8 mouse cellular contexts compared by ENCODE assay signal in the genomic region with DNA sequence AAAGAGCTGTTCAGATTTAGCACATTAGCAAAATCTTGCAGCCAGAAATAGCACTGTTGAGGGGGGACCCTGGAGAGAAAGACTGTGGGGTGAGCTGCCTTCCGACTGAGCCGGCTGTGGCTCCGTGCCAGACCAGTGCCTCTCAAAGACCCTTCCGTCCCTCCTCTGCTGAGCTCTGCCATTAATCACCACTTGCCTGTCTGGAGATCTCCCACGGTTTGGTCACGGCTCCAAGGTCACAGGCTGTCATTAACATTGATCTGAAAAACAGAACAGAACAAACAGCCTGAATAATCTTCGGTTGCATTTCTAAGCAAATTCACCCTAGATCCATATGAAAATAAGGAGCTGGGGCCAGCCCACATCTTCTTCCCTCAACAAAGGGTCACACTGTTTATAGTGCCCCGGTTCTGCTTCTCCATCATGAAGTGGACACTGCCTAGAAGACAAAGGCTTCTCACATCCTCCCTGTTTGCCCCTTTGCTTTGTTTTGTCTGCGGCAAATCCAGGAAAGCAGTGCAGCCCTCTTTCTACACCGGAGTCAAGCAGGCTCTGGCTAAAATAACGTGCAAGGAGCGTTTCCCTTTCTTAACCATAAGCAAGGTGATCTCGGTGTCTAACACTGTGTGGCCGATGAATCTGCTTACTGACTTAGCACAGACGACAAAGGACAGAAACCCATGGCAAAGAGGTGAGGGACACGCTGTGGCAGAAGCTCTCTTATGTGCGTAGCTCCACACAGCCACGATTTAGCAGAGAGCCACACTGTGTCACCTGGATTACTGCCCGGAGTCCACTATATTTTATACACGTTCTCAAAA. TPM values are rescaled to one million over a fixed set of nuclear protein-coding genes. Genes with fewer than 3 reads are reported as not detected.
DNase-seq lines count a peak whose midpoint lies in the region; ATAC-seq lines count a peak whose summit lies in the region.

No protein-coding gene starts in this region.

- H3K27ac ChIP-seq in liver, embryonic 16.5 days (ENCODE audit: low read length), result no peak overlapping the region
- no peak overlapping the region for H3K27ac ChIP-seq in liver, embryonic 11.5 days (ENCODE audit: low read depth, low read length)
- peak overlapping the region; percentile 89 for H3K27ac ChIP-seq in midbrain, embryonic 15.5 days

- H3K9me3 ChIP-seq in liver, embryonic 16.5 days (replicated peaks; ENCODE audit: control insufficient read depth, low read length), result no peaks in the 10 kb centered on the region
- H3K9me3 ChIP-seq in liver, embryonic 11.5 days (ENCODE audit: control insufficient read depth, low read length), result no peaks in the 10 kb centered on the region
- H3K9me3 ChIP-seq in midbrain, embryonic 15.5 days, result no peaks in the 10 kb centered on the region

- H3K4me2 ChIP-seq in liver, embryonic 16.5 days (ENCODE audit: low read depth, low read length), result peak overlapping the region; percentile 9; the same call in 1 of the 2 replicates
- no peak overlapping the region for H3K4me2 ChIP-seq in liver, embryonic 11.5 days
- H3K4me2 ChIP-seq in midbrain, embryonic 15.5 days, result peak overlapping the region; percentile 40

- DNase-seq in liver, embryonic 11.5 days (ENCODE audit: low spot score), result no peak
- DNase-seq in cerebellum, postnatal 10 days, result peak; percentile 85 to 89
- DNase-seq in frontal cortex, postnatal 10 days (ENCODE audit: low spot score in 2 of 2), result peak; percentile 24 to 44
- DNase-seq in kidney, postnatal 4 days, result peak; percentile 72 to 82
- no peak for DNase-seq in thymus, postnatal 4 days
- no peak for DNase-seq in adipocyte (ENCODE audit: low spot score)

- H3K9ac ChIP-seq in liver, embryonic 16.5 days (ENCODE audit: low read depth, low read length), result no peak overlapping the region
- no peak overlapping the region for H3K9ac ChIP-seq in liver, embryonic 11.5 days (ENCODE audit: low read depth, low read length)
- H3K9ac ChIP-seq in midbrain, embryonic 15.5 days, result peak overlapping the region; percentile 38

- WGBS in liver, embryonic 16.5 days (ENCODE audit: insufficient replicate concordance), result 31% methylated on average over 20 of the region's 20 CpGs
- WGBS in liver, embryonic 11.5 days, result 54% methylated on average over 20 of the region's 20 CpGs
- 8% methylated on average over 20 of the region's 20 CpGs for WGBS in midbrain, embryonic 15.5 days

- H3K4me1 ChIP-seq in liver, embryonic 16.5 days (ENCODE audit: control insufficient read depth, low read depth, low read length), result no peaks in the 10 kb centered on the region
- no peaks in the 10 kb centered on the region; the same call in 1 of the 2 replicates for H3K4me1 ChIP-seq in liver, embryonic 11.5 days (replicated peaks; ENCODE audit: control insufficient read depth, insufficient read depth, low read length)
- peaks cover 21% of the 10 kb centered on the region for H3K4me1 ChIP-seq in midbrain, embryonic 15.5 days

- no peaks in the 10 kb centered on the region for H3K27me3 ChIP-seq in liver, embryonic 16.5 days (ENCODE audit: control insufficient read depth, insufficient read depth, low read depth, low read length)
- no peaks in the 10 kb centered on the region for H3K27me3 ChIP-seq in liver, embryonic 11.5 days (replicated peaks; ENCODE audit: control insufficient read depth, insufficient read depth, low read length)
- H3K27me3 ChIP-seq in midbrain, embryonic 15.5 days (replicated peaks), result no peaks in the 10 kb centered on the region

- H3K4me3 ChIP-seq in liver, embryonic 16.5 days (ENCODE audit: low read depth, low read length), result no peak overlapping the region
- H3K4me3 ChIP-seq in liver, embryonic 11.5 days (ENCODE audit: low read depth, low read length), result no peak overlapping the region
- no peak overlapping the region for H3K4me3 ChIP-seq in midbrain, embryonic 15.5 days

- no peak for ATAC-seq in liver, embryonic 16.5 days (ENCODE audit: low read depth)
- no peak for ATAC-seq in liver, embryonic 11.5 days (replicated peaks; ENCODE audit: low FRiP score)
- ATAC-seq in midbrain, embryonic 15.5 days (replicated peaks), result peak; percentile 84

- no peaks in the 10 kb centered on the region for H3K36me3 ChIP-seq in liver, embryonic 16.5 days (ENCODE audit: control insufficient read depth, insufficient read depth)
- H3K36me3 ChIP-seq in liver, embryonic 11.5 days (ENCODE audit: control insufficient read depth, insufficient read depth, low read length), result no peaks in the 10 kb centered on the region
- H3K36me3 ChIP-seq in midbrain, embryonic 15.5 days (replicated peaks), result no peaks in the 10 kb centered on the region

RNA-seq across cellular contexts. Expression of gene Ttc30a1, which starts 47.5 kb away (rescaled TPM):
- 0.68 and 1.2 TPM in 2 replicates for polyA plus RNA-seq in liver, embryonic 16.5 days (2015; fragmentation: Nextera tagmentation; extraction: Ambion mirVana)
- 4.8 and 5.4 TPM in 2 replicates for polyA plus RNA-seq in liver, embryonic 11.5 days (2014; fragmentation: Nextera tagmentation; extraction: Ambion mirVana)
- 8.3 and 9.2 TPM in 2 replicates for polyA plus RNA-seq in midbrain, embryonic 15.5 days (2015; fragmentation: Nextera tagmentation; extraction: Ambion mirVana)

RNA-seq across cellular contexts. Expression of gene Ttc30a2, which starts 51.3 kb away (rescaled TPM):
- 0.08 and 0.13 TPM in 2 replicates for polyA plus RNA-seq in liver, embryonic 16.5 days (2015; fragmentation: Nextera tagmentation; extraction: Ambion mirVana)
- 0.34 and 0.36 TPM in 2 replicates for polyA plus RNA-seq in liver, embryonic 11.5 days (2014; fragmentation: Nextera tagmentation; extraction: Ambion mirVana)
- 0.68 and 0.75 TPM in 2 replicates for polyA plus RNA-seq in midbrain, embryonic 15.5 days (2015; fragmentation: Nextera tagmentation; extraction: Ambion mirVana)

Comparison
In these comparisons a context has a peak if more than half of its experiments do, and no peak if none do; other contexts are left out.
1. DNase-seq: peak in cerebellum, postnatal 10 days (2 of 2), frontal cortex, postnatal 10 days (2 of 2) and kidney, postnatal 4 days (2 of 2); none in liver, embryonic 11.5 days (single experiment), thymus, postnatal 4 days (single experiment) and adipocyte (single experiment).